Mouse (Mus musculus): Measurements from ENCODE around the gene Itm2b.

- TF ChIP-seq CTCF (IDR thresholded peaks at IDR 0.05; ENCODE audit: extremely low read depth, insufficient read depth, low read length) (no peak), POLR2A (IDR thresholded peaks at IDR 0.05; ENCODE audit: extremely low read depth, insufficient read depth, low read length) (no peak)
These were observed 758 bp upstream of the Itm2b start for GRCm38 (mm10) chr14:73385720-73386374.

Data from cortical plate, adult 2 months (tissue).